Mouse (Mus musculus) embryonic fibroblast, embryonic 13.5 days (primary cell): ENCODE data around the gene Asb8.

Source experiments
- CTCF ChIP-seq: IDR thresholded peaks from 2 replicates; pipeline ENCODE4 v1.5.1; 2011; ENCODE audit warnings: mild to moderate bottlenecking, control low read depth, low read length, moderate library complexity, borderline replicate concordance; ENCODE audit not compliant: insufficient read depth
- POLR2A ChIP-seq: IDR thresholded peaks from 2 replicates; pipeline ENCODE4 v1.6.1; 2011; ENCODE audit warnings: low read depth, mild to moderate bottlenecking, control low read depth, low read length, moderate library complexity

DNA sequence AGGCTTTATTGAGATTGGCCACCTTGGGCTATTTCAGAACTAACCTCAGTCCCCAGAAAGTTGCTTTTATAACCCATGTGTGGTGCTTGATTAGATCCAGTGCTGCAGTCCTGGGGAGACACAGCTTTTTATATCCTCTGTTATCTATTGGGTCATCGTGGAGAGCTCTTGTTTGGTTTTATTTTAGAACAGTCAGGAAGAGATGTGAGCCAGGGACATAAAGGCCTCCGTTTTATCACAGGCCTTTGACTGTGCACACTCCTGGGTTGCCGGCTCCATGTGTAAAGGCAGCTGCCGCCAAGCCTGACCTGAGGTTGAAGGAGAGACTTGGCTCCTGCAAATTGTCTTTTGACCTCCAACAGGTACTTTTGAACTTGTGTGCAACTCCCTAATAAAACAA lies 2.9 kb downstream of the Asb8 start:
- TF ChIP-seq CTCF, result no peak
- TF ChIP-seq POLR2A, result no peak
